Mouse (Mus musculus): ENCODE results near the gene Timmdc1.

Timmdc1 gene

DNA sequence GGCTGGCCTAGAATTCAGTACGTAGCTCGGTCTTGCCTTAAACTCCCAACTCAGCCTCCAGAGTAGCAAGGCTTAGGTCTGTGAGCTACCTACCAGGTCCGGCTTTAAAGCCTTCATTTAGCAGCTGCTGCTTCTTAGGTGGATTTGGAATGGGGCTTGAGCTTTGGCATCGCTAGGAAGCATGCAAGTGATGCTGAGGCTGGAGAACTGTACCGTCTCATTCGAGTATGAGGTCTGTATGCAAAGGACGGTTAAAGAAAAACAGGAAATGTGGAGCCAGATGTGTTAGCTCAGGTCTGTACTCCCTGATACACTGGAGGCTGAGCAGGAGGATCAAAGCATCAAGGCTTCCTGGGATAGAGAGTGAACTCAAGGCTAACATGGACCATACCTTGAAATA, 60.3 kb downstream of the Timmdc1 start:
- DNase-seq = no peak

DNA sequence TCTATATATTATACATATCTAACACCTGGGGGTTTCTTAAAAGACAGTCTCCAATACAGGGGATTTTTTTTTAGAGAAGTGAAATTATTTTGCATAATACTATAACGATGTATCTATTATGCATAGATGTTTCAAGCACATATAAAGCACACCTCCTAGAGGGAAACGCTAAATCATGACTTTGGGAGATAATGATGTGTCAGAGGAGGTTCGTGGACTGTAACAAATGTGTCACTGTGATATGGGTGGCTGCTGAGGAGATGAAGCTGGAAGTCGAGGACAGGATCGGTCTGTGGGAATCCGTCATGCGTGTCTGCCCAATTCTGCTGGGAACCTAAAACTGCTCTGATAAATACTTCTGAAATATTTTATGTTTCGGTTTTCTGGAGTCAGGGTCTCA, 60.7 kb downstream of the Timmdc1 start:
- DNase-seq = no peak

DNA sequence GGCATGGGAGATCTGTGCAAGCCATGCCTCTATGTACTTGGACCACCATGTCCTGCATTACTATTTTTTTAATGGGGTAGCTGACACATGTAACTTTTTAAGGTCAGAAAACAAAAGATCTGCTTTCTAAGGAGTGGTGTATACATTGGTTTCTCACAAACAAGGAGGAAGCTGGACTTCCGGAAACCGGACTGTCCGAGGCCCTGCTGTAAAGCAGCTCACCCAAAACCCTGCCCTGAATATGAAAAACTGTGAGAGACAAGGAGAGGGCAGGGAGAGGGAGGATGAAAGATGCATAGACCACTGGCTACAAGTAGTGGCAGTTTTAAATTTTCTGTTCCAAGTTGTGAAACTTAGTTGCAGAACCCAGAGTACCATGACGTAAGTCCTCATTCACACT, 62.5 kb downstream of the Timmdc1 start:
- DNase-seq = no peak

DNA sequence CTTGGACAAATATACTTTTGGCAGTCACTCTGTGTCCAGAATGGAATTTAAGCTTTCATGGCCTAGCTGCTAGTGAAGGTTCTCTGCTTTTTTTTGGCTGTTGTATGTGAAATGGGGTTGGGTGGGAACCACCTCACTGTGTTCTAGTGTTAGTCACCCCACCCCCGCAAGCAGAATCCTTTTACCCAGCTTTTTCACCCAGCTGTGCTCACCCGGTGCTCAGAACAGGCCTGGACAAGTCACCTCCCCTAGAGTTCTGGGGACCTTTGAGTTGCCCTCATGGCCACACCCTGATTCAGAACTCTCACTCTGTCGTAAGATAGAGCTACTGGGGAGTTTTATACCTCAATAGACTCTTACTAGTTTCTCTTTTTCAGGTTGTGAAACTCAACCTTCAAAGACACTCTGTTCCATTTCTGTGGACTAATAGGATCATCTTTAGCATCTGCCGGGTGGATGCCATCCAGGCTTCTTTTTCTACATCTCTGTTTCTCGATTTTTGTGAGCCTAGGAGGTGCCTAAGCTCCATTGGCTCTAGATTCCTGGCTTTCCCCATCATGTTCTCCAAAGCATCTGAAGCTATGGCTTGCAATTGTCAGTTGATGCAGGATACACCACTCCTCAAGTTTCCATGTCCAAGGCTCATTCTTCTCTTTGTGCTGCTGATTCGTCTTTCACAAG, 63.7 kb downstream of the Timmdc1 start:
- DNase-seq = no peak

DNA sequence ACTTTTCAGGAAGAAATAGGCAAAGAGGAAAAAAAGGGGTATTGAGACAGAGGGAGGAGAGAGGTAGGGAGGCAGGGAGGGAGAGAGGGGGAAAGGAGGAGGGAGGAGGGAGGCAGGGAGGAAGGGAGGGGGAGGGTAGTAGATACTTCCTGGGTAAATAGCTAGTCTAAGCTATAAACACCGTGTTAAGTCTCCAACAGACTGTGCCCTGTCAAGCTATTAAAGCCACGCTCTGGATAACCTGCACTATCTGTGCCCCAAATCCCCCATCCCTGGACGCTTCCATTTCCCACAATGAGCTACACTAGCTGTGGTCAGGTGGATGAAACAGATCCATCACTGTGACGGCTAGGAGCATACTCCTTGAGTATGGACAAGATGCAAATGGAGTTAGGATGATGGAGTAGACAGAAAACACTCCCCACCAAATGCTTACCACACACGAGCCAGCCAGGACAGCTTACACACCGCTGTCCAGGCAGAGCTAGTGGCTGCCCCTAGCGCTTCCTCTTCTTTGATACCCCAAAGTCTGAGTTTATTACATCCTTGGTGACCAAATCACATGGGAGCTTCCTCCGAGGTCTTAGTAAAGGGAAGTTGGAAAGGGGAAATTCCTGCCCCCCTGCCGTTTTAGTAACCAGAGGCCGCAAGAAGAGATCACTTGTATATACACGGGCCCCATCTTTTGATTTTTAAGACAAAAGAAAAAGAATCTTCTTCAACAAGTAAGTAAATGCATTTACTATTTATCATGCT, 65.5 kb downstream of the Timmdc1 start:
- DNase-seq = no peak

DNA sequence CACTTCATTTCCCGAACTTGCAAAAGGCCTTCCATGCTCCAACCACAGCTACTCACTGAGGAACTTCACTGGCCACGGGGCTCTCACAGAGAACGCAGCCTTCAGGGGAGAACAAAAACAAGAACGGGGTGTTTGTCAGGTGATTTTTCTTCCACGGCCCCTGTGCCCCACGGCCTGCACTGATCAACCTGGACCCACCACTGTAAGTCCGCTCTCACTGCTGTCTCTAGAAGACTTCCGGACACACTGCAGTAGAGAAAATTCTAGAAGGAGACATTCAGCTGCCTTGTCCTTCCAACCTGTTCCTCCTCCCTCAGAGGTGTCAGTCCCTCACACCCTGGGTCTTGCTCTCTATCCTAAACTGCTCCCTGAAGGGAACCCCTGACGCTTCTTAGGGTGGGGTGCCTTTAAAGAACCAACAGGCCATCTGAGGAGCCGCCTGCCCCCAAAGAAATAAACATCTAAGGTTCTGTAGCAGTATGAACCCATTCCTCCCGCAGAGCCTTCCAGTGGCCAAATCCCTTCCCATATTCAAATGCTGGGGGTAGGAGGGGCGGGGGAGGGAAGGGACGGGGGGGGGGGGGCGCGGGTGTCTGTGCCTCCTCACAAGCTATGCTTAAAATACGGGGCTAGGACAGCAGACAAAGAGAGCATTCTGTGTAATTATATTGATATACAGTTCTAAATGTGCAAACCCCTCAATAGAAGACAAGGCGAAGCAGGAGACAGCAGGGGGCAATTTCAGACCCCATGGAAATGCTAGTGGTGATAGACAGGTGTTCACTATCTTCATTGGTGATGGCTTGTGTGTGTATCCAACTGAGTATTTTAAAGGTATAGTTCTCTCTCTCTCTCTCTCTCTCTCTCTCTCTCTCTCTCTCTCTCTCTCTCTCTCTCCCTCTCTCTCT, 66.7 kb downstream of the Timmdc1 start, which contains the start of gene Cd80:
Gene Cd80, plus strand, starts transcription at position 51 of the 908 bp plus-strand sequence.
- no peak for DNase-seq

DNA sequence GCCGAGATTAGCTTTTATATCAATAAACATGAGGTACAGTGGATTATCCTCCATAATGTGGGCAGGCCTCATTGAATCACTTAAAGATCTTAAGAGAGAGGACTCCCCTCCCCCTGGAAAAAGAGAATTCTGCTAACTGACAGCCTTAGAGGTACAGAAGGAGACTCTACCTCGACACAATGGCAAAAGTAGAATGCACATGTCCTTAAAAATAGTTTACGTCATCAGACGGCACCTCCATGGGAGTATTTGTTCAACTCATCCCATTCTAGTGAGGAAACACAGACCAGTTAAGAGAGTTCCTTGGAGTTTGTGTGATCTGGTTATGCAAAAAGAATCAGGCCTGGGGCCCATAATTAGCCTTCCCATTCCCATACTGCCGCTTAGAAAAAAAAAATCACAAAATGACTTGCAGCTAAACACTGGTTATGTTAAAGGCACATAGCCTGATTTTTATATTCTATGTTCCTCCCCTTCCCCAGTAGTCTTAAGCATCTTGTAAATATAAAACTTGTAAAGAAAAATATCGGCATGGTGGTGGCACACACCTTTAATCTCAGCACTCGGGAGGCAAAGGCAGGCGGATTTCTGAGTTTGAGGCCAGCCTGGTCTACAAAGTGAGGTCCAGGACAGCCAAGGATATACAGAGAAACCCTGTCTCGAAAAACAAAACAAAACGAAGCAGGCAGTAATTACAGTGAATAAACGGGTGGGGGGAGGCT, 67.8 kb downstream of the Timmdc1 start:
- no peak for DNase-seq

DNA sequence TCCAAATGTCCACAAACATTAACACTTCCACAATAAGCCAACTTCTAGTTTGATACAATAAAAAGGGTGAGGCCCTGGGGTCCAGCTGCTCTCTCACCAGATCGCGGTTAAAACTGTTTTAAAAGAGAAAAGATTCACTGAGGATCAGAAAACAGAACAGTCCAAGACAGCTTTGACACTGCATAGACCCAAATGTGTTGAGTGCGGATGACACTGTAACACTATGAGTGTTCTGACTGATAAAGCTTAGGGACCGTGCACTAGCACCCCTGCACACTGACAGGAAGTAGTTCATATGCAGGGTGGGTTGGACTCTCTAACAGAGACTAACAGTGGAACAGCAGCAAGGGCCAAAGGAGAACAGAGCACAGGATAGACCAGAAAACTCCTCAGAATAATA, 68.5 kb downstream of the Timmdc1 start:
- no peak for DNase-seq

DNA sequence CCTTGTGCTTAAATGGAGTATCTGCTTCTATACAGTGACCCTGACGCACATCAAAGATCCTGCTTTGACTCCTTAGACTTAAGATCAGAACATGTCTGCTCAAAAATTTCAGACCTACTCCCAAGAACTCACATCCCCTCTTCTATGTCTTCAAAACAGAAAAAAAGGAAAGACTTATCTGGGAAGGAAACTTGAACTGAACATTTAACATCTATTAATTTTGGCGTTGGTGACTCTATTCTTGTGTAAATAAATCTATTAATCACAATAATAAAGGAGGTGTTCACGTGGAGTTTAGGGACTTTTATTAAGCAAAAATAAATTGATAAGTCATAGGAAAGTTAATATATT, 69.3 kb downstream of the Timmdc1 start:
- DNase-seq = no peak

DNA sequence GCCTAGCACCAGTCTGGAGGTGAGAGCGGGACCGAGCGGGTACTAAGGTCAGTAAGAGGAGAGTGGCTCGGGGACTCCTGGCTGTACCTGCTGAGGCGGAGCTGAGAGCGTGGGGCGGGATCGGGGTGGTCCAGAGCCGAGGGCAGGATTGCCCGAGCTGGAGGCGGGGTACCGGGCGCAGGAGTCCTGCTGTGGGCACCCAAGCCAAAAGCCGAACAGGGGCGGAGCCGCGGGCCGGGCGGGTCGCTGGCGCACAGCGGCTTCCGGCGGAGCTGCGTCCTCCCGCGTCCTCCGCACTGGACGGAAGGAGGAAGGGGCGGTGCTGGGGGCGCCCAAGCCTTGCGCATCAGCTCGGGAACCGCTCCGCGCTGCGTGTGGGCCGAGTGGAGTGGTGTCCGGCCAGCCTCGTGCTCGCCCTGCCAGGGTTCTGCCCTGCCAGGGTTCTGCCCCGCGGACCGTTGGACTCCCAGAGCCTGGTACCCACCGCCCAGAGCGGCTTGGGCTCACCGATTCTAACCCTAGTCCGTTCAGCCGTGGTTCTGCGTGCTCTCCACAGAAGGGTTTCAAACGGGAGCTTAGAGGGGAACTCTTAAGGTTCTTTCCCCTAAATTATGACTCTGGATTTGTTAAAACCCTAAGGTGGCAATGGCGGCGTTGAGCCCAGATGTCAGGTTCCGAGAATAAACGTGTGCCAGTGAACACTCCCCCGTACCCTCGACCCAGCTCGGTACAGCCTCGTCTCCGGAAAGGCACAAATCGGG, 69.8 kb downstream of the Timmdc1 start, which contains the start of gene Adprh:
Gene Adprh, minus strand, starts transcription at position 262 of the 761 bp plus-strand sequence.
- peak; percentile 93 for DNase-seq

DNA sequence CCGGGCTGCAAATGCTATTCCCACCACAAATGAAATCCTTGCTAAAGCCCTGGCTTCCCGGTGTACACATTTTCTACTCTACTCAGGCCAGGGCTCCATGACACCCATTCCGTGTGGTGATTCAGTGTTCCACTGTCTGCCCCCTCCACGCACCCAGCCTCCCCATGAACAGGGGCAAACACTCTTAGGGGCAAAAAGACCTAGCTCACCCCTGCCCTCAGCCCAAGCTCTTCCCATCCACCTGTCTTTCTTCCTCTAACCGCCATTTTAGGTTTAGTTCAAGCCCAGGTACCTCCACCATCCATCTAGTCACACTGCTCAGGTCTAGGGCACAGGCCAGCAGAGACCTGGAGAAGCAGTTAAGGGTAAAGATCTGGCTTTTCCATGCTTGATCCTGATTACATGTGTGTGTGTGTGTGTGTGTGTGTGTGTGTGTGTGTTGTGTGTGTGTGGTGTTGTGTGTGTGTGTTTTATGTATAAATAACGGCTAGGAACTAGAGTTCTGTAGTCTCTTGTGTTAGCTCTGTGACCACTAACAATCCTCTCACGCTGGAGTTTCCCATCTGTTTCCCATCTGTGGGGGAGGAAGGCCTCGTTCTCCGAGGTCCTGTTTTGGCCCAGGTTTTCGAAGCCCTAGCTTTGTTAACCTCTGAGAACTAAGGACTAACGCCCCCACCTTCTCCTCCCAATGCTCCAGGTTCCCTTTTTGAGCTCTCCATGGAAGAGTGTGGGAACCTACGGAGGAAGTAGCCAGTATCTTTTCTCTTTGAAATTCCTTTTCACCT, 70.8 kb downstream of the Timmdc1 start:
- DNase-seq = no peak

DNA sequence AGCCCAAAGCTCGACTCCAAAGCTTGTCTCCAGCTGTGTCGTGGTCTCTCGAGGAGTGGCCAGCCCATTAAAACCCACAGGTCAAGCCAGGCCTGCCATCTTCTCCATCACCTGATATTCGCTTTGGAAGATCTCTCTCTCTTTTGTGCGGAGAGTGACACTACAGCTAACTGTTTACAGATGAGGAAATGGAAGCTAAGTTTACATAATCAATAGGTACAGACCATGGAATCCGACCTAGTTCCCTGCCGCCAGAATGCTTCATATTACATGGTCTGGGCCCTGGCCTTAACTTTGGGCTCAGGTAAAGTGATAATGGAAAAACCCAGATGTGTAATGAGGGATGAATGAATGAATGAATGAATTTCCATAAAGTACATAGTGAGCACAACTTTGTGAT, 71.8 kb downstream of the Timmdc1 start:
- no peak for DNase-seq

DNA sequence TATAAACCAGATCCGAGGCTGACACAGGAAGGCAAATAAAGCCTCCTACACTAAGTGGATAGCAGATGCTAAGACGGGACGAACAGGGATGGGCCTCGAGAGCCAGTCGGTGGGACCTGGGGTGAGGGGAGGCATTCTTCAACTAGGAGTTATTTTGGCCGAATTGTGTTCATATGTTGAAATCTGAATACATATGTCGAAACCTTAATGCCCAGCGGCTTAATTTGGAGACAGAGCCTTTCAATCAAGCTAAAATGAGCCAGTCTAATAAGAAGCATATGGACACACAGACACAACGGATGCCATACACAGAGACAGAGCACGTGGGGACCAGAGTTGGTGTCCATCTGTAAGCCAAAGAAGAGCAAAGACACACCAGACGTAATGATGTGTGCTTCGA, 74.0 kb downstream of the Timmdc1 start:
- no peak for DNase-seq

All from cerebellum, adult 9-11 months (tissue).